Mouse (Mus musculus) thymus, postnatal 25 days (tissue): ENCODE measurements around the gene Ttll2.
"Not testable (repeated sequence)": the region's sequence is repeated elsewhere in the genome, so short reads cannot be mapped to it uniquely, and the experiment has no call there.

Experiments
- DNase-seq: peaks from one replicate; pipeline ENCODE4 v3.0.0; 2022

Gene Ttll2

GRCm38 (mm10) chr17:7352596-7352995 lies at the start of gene Ttll2:
Gene Ttll2, minus strand, starts transcription at chr17:7352696.
- not testable (repeated sequence) for DNase-seq

DNA sequence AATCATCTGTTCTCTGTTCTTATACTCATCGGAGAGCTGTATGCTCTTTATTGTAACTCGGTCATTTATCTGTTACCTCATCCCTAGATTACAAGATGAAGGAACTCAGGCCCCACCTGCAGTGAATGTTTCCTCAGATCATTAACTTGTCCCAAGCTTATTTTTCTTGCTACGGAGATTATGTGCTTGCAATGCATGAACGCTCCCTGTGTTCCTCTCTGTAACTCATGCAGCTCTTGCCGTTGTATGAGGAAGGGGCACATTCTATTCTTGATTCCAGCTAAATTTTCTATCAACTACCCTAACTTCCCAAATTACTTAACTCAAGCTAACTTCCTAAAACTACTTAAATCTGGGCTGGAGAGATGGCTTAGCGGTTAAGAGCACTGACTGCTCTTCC lies 47.3 kb upstream of the Ttll2 start:
- DNase-seq = not testable (repeated sequence)

DNA sequence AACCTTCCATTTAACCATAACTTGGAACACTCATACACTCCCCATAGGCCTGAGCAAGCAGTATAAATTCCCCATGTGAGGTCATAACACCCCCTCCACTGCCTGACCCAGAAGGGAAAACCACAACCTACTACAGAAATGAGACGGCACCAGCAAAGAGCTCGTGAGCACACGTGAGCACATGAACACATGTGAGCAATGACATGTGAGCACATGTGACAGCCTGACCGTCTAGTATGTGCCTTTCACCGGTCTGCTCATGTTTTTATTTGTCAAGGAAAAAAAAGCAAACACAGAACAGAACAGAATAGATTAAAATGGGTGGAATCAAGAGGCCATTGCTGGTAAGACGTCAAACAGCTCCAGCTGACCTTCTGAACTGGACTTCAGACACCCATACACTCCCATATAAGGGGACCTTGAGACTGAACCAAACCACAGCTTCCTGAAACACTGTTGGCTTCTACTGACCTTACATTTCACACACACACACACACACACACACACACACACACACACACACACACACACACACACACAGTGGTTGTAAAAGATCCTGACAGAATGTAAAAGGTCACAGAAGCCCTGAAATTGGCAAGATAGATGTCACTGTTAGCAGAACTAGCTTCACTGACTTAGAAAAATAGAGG lies 45.8 kb upstream of the Ttll2 start:
- not testable (repeated sequence) for DNase-seq

GRCm38 (mm10) chr17:7397079-7397478 lies 44.6 kb upstream of the Ttll2 start:
- DNase-seq = not testable (repeated sequence)

DNA sequence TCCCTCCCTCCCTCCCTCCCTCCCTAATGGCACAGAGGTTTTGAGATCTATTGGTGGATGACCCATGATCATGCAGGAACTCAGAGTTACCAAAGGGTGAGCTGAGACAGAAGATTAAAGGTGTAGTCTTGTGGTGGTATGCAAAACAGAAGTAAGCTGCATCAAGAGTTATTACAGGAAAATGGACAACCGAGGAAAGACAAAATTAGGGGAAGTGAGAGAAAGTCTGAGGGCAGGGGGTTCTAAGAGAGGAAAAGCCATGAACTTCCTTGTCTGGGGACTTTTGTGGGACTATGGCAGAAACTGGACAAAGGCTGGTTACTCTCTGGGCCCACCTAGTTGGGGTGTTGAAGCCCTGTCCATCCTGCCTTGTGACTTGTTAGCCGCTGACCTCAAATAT lies 43.8 kb upstream of the Ttll2 start:
- not testable (repeated sequence) for DNase-seq

DNA sequence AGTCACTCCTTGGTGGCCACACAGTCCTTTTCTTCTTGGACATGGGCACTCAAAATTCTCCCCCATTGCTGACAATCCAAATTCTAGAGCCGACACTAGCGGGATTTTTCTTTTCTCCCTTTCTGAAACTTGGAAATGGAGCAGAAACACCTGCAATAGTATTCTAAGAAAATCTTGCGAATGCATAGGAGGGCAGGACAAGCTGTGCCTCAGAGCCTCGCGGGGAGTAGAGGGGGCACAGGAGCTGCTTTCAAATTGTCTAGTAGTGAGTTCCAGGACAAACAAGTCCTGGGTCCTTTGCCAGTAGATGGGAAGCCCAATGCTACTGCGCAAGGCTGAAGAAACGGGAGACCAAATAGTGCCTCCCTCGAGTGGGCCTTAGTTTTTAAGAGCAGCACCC lies 43.2 kb upstream of the Ttll2 start:
- not testable (repeated sequence) for DNase-seq

DNA sequence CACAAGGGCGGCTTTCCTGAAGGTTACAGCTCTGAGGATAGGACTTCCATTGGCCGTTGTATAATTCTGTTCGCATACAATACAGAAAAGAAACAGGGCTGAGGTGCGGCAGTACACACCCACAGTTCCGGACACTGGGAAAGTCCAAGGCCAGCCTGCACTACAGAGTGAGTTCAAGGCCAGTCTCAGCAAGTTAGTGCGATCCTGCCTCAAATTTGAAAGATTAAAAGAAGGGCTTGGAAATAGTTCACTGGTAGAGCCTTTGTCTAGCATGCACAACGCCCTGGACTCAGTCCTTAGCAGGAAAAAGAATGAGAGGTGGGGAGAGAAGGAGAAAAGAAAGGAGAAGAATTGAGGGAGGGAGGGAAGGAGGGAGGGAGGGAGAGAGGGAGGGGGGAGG lies 42.6 kb upstream of the Ttll2 start:
- DNase-seq = not testable (repeated sequence)

GRCm38 (mm10) chr17:7389898-7390297 lies 37.4 kb upstream of the Ttll2 start:
- DNase-seq = not testable (repeated sequence)

GRCm38 (mm10) chr17:7388958-7389356 lies 36.5 kb upstream of the Ttll2 start:
- DNase-seq = not testable (repeated sequence)

DNA sequence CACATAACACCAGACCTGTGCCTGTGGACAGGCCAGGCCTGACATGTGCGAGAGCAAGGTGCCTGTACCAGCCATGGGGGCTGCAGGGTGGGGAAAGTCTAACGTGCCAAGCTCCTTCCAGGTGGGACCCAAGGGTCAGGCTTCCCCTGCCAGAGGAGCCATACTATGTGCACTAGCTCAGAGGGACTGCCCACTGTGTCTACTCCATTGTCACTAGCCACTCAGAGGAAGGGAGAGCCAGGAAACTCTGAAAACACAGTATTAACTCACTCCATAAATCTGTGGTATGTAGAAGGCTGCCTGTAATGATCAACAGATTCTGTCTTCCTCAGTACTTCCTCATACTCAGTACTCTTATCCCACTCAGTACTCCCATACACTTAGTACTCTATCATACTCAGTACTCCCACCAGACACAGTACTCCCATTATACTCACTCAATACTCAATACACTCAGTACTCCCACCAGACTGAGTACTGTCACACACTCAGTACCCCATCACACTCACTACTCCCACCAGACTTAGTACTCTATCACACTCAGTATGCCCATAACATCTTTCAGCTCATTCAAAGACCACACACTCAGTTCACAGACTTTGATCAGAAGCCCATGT lies 36.0 kb upstream of the Ttll2 start:
- DNase-seq = not testable (repeated sequence)

- not testable (repeated sequence) for DNase-seq
These were observed 33.5 kb upstream of the Ttll2 start for GRCm38 (mm10) chr17:7386016-7386415.

GRCm38 (mm10) chr17:7385364-7385763 lies 32.9 kb upstream of the Ttll2 start, which contains the start of gene Unc93a2:
Gene Unc93a2, minus strand, starts transcription at chr17:7385464.
- DNase-seq = not testable (repeated sequence)

GRCm38 (mm10) chr17:7383167-7384143 lies 31.0 kb upstream of the Ttll2 start:
- not testable (repeated sequence) for DNase-seq

DNA sequence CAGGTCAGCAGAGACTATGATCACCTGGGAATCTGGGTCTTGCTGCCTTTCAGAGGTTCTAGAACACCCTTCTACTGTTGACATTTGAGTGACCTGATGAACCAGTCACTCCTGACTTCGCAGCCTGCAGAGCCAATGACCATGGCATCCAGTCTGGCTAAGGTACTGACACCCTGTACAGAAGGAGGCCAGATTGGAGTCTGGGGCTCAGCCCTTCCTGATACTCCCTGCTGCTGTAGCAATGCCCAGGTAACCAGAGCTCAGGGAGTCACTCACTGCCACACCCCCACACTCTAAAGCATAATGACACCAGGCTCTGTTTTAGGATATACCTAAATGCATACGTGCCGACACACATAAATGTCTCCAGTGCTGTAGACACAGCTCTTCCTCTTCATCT lies 30.2 kb upstream of the Ttll2 start:
- DNase-seq = not testable (repeated sequence)

- not testable (repeated sequence) for DNase-seq
These were observed 25.4 kb upstream of the Ttll2 start for GRCm38 (mm10) chr17:7377907-7378306.

DNA sequence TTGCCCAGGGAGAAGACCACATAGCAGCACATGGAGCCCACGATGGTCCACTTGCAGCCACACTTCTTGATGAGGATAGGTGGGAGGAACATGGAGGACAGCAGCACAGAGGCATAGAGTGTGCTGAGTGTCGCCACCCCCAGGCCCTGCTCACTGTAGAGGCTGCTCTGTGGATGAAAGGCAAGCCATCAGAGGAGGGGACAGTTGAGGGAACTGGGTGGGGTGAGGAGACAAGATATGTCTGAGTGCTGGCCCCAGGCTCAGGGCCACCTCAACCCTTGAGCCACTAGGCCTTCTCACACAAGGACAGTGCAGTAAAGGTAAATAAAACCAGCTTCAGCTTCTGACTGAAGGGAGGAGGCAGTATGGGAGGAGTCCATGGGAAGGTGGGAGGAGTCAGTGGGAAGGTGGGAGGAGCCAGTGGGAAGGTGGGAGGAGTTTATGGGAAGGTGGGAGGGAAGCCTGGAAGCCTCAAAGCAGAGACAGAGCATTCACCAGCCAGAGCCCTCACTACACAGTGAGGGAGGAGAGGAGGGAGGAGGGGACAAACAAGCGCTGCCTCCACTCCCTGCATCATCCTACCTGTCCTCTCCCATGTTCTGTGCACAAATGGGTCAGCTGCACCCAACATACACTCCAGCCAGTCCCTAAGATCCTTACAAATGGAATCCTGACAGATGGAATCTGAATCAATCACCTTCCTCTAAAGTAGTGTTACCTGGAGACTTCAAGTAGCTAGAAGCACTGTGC lies 24.6 kb upstream of the Ttll2 start:
- not testable (repeated sequence) for DNase-seq

- not testable (repeated sequence) for DNase-seq
These were observed 19.4 kb upstream of the Ttll2 start, which contains the start of gene Gm49630 for GRCm38 (mm10) chr17:7371879-7372278. Gene Gm49630, minus strand, starts transcription at chr17:7371979.

GRCm38 (mm10) chr17:7369401-7369800 lies 16.9 kb upstream of the Ttll2 start:
- DNase-seq = not testable (repeated sequence)

DNA sequence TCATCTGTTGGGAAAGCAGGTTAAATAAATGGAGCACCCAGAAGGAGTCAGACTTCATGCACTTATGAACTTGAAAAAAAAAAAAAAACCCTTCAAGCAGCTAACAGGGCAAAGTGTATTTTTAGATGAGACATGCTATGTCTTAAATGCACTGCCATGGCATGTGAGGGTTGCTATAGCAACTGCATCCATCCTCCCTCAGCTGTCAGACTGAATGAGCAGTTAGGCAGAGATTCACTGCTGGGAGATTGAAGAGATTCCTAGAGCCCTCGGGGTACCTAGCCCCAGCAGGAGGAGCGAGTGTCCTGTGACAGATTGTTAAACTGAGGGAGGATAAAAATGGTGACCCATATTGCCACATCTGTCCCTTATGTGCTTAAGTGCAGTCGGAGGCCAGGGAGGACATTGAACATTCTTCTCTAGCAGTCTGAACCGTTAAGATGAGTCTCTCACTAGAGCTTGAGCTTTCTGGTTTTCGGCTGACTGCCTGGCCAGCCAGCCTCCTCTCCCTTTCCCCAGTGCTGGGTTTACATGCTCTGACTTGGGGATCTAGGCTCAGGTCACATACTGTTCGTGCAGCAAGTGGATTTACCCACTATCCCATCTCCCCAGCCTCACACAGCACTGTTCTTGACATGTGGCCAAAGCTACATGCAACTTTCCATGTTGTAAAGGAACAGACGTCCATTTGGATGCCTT lies 14.3 kb upstream of the Ttll2 start:
- not testable (repeated sequence) for DNase-seq

DNA sequence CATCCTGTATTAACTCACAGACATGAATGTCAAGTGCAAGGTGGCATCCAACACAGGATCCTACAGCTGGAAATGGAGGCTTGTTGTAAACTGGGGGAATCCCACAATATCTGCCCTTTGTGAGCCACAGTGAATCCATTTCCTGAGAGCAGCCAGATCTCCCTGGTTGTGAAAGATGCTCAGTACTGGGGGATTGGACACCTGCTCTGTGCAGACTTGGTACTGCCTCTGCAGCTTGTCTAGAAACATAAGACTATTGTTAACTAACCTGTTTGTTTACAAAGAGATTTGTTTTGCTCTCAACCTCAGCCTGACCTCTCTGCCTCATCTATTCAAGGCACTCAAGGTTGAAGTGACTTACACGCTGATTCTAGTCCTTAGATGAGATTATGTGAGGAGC lies 13.8 kb upstream of the Ttll2 start:
- not testable (repeated sequence) for DNase-seq

DNA sequence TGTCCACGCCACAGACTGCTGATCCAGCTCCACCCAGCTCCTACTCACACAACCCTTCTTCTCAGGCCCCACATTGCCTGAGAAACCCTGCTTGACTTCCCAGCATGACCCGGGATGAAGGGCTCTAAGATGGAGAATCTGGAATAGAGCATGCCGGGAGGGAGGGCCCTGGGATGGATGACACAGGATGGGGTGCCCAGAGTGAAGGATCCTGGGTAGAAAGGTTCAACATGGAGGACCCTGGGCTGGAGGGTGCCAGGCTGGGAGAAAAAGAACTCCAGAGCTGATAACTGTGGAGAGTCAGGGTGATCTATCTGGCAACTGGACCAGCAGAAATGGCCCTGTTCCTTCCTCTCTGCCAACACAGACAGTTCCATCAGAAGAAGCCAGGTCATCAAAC lies 13.1 kb upstream of the Ttll2 start:
- DNase-seq = not testable (repeated sequence)
